Mouse (Mus musculus): ENCODE results near the gene Dgat2. TPM values are rescaled to one million over a fixed set of nuclear protein-coding genes. Genes with fewer than 3 reads are reported as not detected.

Gene Dgat2
- polyA plus RNA-seq, 1 experiment from 2014 or later: 20.3 TPM

- Histone ChIP-seq H3K9me3 (ENCODE audit: control insufficient read depth, low read depth, low read length) (no peaks in the 10 kb centered on the region), H3K27me3 (ENCODE audit: control insufficient read depth, insufficient read depth, low read length) (no peaks in the 10 kb centered on the region), H3K4me2 (replicated peaks; ENCODE audit: low read depth, low read length) (no peak overlapping the region), H3K9ac (replicated peaks; ENCODE audit: low read depth, low read length) (no peak overlapping the region), H3K4me1 (ENCODE audit: control insufficient read depth, insufficient read depth, low read length) (peaks cover 13% of the 10 kb centered on the region), H3K4me3 (ENCODE audit: low read depth, low read length) (no peak overlapping the region), H3K27ac (ENCODE audit: low read length) (no peak overlapping the region), H3K36me3 (ENCODE audit: control insufficient read depth, insufficient read depth, low read length) (no peaks in the 10 kb centered on the region)
- no peak for ATAC-seq (ENCODE audit: insufficient number of reproducible peaks, insufficient read depth, low FRiP score, low read depth)
- 99% methylated on average over 4 of the region's 4 CpGs for WGBS
Observed at GRCm38 (mm10) chr7:99137541-99137940, 45.0 kb downstream of the Dgat2 start.

GRCm38 (mm10) chr7:99136789-99137188 is 45.7 kb downstream of the Dgat2 start:
- WGBS: 46% methylated on average over 6 of the region's 6 CpGs
- H3K4me2 ChIP-seq (replicated peaks; ENCODE audit: low read depth, low read length): no peak overlapping the region

DNA sequence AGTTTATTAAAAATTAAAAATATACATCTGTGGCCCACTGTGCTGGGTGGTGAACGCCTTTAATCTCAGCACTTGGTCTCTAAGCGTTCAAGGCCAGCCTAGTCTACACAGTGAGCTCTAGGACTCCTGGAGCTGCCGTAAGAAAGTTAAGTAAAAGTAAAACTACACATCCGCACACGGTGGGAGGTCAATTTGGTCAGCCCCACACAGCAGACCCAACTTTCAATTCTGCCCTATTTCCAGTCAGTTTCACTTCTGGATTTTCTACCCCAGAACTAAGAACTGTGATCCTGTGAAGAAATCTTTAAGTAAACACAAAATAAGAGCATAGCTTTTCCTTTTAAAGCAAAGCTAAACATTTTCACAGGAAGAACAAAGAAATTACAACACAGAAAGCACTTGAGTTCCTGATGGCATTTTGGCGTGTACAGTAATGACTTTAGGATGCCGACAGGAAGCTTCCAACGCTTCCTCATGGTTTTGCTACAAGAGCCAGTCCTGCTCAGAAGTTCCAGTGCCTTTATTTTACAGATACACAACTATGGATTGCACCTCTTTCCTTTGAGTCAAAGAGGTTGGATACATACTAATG is 48.6 kb downstream of the Dgat2 start:
- no peak overlapping the region for H3K4me2 ChIP-seq (replicated peaks; ENCODE audit: low read depth, low read length)
- peaks cover 24% of the 10 kb centered on the region for H3K4me1 ChIP-seq (ENCODE audit: control insufficient read depth, insufficient read depth, low read length)
- ATAC-seq (ENCODE audit: insufficient number of reproducible peaks, insufficient read depth, low FRiP score, low read depth): no peak
- no peaks in the 10 kb centered on the region for H3K27me3 ChIP-seq (ENCODE audit: control insufficient read depth, insufficient read depth, low read length)
- H3K9ac ChIP-seq (replicated peaks; ENCODE audit: low read depth, low read length): no peak overlapping the region
- no peak overlapping the region for H3K4me3 ChIP-seq (ENCODE audit: low read depth, low read length)
- 65% methylated on average over 8 of the region's 8 CpGs for WGBS
- no peaks in the 10 kb centered on the region for H3K36me3 ChIP-seq (ENCODE audit: control insufficient read depth, insufficient read depth, low read length)
- no peaks in the 10 kb centered on the region for H3K9me3 ChIP-seq (ENCODE audit: control insufficient read depth, low read depth, low read length)
- H3K27ac ChIP-seq (ENCODE audit: low read length): peak overlapping the region; percentile 33; the same call in 1 of the 2 replicates

More at GRCm38 (mm10) chr7:99136789-99137188, 45.7 kb downstream of the Dgat2 start:
- Histone ChIP-seq H3K27me3 (ENCODE audit: control insufficient read depth, insufficient read depth, low read length) (no peaks in the 10 kb centered on the region), H3K27ac (ENCODE audit: low read length) (no peak overlapping the region), H3K36me3 (ENCODE audit: control insufficient read depth, insufficient read depth, low read length) (no peaks in the 10 kb centered on the region), H3K9me3 (ENCODE audit: control insufficient read depth, low read depth, low read length) (no peaks in the 10 kb centered on the region), H3K4me1 (ENCODE audit: control insufficient read depth, insufficient read depth, low read length) (peaks cover 19% of the 10 kb centered on the region), H3K9ac (replicated peaks; ENCODE audit: low read depth, low read length) (no peak overlapping the region), H3K4me3 (ENCODE audit: low read depth, low read length) (no peak overlapping the region)
- ATAC-seq (ENCODE audit: insufficient number of reproducible peaks, insufficient read depth, low FRiP score, low read depth): no peak

DNA sequence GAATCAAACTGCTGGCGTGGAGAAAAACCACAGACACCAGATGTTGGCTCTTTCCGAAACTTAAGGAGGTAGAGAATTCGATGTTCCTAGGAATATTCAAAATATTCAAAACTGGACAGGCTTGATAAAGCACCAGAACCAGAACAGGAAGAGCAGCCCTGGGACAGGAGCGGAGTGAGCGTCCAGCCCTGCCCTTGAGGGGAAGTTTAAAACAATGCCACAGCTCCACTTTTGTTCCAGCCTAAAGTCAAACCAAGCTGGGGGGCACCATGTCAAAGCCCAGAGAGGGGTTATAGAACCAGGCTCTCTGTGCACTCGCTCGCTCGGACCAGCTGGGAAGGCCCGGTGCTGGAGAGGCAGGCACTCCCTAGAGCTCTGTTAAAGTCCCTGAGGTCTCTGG is 49.9 kb downstream of the Dgat2 start:
- WGBS: 67% methylated on average over 9 of the region's 9 CpGs
- Histone ChIP-seq H3K4me1 (ENCODE audit: control insufficient read depth, insufficient read depth, low read length) (peaks cover 37% of the 10 kb centered on the region), H3K27me3 (ENCODE audit: control insufficient read depth, insufficient read depth, low read length) (no peaks in the 10 kb centered on the region), H3K27ac (ENCODE audit: low read length) (peak overlapping the region; percentile 76; the same call in 1 of the 2 replicates), H3K9me3 (ENCODE audit: control insufficient read depth, low read depth, low read length) (no peaks in the 10 kb centered on the region), H3K4me3 (ENCODE audit: low read depth, low read length) (no peak overlapping the region), H3K36me3 (ENCODE audit: control insufficient read depth, insufficient read depth, low read length) (no peaks in the 10 kb centered on the region), H3K4me2 (replicated peaks; ENCODE audit: low read depth, low read length) (peak overlapping the region; percentile 14; the same call in 1 of the 2 replicates), H3K9ac (replicated peaks; ENCODE audit: low read depth, low read length) (no peak overlapping the region)
- ATAC-seq (ENCODE audit: insufficient number of reproducible peaks, insufficient read depth, low FRiP score, low read depth): no peak

GRCm38 (mm10) chr7:99131819-99132353 is 50.6 kb downstream of the Dgat2 start:
- Histone ChIP-seq H3K4me2 (replicated peaks; ENCODE audit: low read depth, low read length) (peak overlapping the region; percentile 14; the same call in 1 of the 2 replicates), H3K36me3 (ENCODE audit: control insufficient read depth, insufficient read depth, low read length) (no peaks in the 10 kb centered on the region), H3K27me3 (ENCODE audit: control insufficient read depth, insufficient read depth, low read length) (no peaks in the 10 kb centered on the region), H3K4me3 (ENCODE audit: low read depth, low read length) (no peak overlapping the region), H3K9me3 (ENCODE audit: control insufficient read depth, low read depth, low read length) (no peaks in the 10 kb centered on the region), H3K4me1 (ENCODE audit: control insufficient read depth, insufficient read depth, low read length) (peaks cover 44% of the 10 kb centered on the region), H3K27ac (ENCODE audit: low read length) (peak overlapping the region; percentile 76; the same call in 1 of the 2 replicates), H3K9ac (replicated peaks; ENCODE audit: low read depth, low read length) (no peak overlapping the region)
- no peak for ATAC-seq (ENCODE audit: insufficient number of reproducible peaks, insufficient read depth, low FRiP score, low read depth)
- WGBS: 25% methylated on average over 6 of the region's 6 CpGs

DNA sequence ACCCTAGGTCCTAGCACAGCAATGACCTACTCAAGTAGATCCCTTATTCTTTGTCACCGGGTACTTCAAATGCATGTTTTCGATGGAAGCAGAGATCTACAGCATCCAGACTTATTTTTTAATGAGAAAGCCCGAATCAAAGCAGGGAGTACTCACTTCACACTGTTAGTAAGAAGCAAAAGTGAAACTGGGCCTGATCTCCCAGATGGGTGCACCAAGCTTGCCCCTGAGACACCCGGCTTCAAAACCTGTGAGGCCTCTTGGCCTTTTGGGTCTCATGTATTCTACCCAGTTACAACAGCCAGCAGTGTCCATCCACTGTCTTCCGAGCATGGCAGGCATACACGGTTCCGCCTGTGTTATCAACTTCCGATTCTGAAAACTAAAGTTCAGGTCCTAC is 53.6 kb downstream of the Dgat2 start:
- H3K4me3 ChIP-seq (ENCODE audit: low read depth, low read length): no peak overlapping the region
- 91% methylated on average over 8 of the region's 8 CpGs for WGBS
- no peak overlapping the region for H3K9ac ChIP-seq (replicated peaks; ENCODE audit: low read depth, low read length)
- peaks cover 10% of the 10 kb centered on the region; the same call in 1 of the 2 replicates for H3K9me3 ChIP-seq (ENCODE audit: control insufficient read depth, low read depth, low read length)
- ATAC-seq (ENCODE audit: insufficient number of reproducible peaks, insufficient read depth, low FRiP score, low read depth): no peak
- no peaks in the 10 kb centered on the region for H3K36me3 ChIP-seq (ENCODE audit: control insufficient read depth, insufficient read depth, low read length)
- no peaks in the 10 kb centered on the region for H3K27me3 ChIP-seq (ENCODE audit: control insufficient read depth, insufficient read depth, low read length)
- peak overlapping the region; percentile 52; the same call in 1 of the 2 replicates for H3K27ac ChIP-seq (ENCODE audit: low read length)
- no peak overlapping the region for H3K4me2 ChIP-seq (replicated peaks; ENCODE audit: low read depth, low read length)
- H3K4me1 ChIP-seq (ENCODE audit: control insufficient read depth, insufficient read depth, low read length): peaks cover 45% of the 10 kb centered on the region

DNA sequence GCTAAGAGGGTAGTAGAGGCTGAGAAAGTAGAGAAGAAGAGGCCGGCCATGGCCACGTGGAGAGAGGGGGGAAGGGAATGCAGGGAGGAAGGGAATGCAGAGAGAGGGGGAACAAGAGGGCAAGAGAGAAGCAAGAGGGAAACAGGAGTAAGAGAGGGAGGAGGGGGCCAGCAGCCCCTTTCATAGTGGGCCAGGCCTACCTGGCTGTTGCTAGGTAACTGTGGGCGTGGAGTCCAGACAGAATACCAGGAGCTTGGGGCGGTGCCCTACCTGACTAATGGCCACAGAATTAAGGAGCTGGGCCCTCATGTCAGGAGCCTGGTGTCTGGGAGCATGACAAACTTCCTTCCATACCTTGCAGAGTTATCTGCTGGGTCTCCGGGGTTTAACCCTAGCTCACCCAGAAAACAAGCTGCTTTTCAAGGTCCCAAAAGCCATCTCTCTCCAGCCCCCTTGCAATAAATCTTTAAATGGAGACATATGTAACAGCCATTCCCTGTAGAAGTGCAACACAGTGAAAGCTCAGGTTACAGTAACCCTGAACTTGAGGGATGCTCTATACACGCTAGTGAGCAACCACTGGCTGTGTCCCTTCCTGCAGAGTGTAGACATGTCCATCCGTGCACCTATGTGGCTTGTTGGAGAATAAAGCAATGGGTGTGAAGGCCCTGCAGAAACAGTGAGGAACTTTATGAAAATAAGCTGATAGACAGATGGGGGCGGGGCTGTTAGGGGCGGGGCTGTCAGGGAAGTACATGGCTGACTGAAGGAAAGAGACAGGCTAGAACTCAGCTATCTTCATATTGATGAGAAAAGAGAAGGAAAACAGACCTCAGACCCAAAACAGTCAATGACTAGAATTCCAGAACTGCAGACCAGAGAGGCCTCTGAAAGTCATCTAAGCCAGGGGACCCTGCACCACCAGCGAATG is 54.2 kb downstream of the Dgat2 start:
- Histone ChIP-seq H3K4me1 (ENCODE audit: control insufficient read depth, insufficient read depth, low read length) (peaks cover 45% of the 10 kb centered on the region), H3K9me3 (ENCODE audit: control insufficient read depth, low read depth, low read length) (peaks cover 10% of the 10 kb centered on the region; the same call in 1 of the 2 replicates), H3K36me3 (ENCODE audit: control insufficient read depth, insufficient read depth, low read length) (no peaks in the 10 kb centered on the region), H3K27ac (ENCODE audit: low read length) (peak overlapping the region; percentile 52; the same call in 1 of the 2 replicates), H3K4me3 (ENCODE audit: low read depth, low read length) (no peak overlapping the region), H3K27me3 (ENCODE audit: control insufficient read depth, insufficient read depth, low read length) (no peaks in the 10 kb centered on the region), H3K9ac (replicated peaks; ENCODE audit: low read depth, low read length) (no peak overlapping the region), H3K4me2 (replicated peaks; ENCODE audit: low read depth, low read length) (no peak overlapping the region)
- ATAC-seq (ENCODE audit: insufficient number of reproducible peaks, insufficient read depth, low FRiP score, low read depth): peak; percentile 61; the same call in 1 of the 2 replicates
- 29% methylated on average over 10 of the region's 10 CpGs for WGBS

- ATAC-seq (ENCODE audit: insufficient number of reproducible peaks, insufficient read depth, low FRiP score, low read depth): no peak
Observed at GRCm38 (mm10) chr7:99126057-99126456, 56.5 kb downstream of the Dgat2 start.

More at GRCm38 (mm10) chr7:99126057-99126456, 56.5 kb downstream of the Dgat2 start:
- peaks cover 10% of the 10 kb centered on the region; the same call in 1 of the 2 replicates for H3K9me3 ChIP-seq (ENCODE audit: control insufficient read depth, low read depth, low read length)
- H3K27me3 ChIP-seq (ENCODE audit: control insufficient read depth, insufficient read depth, low read length): no peaks in the 10 kb centered on the region
- H3K36me3 ChIP-seq (ENCODE audit: control insufficient read depth, insufficient read depth, low read length): no peaks in the 10 kb centered on the region
- H3K4me2 ChIP-seq (replicated peaks; ENCODE audit: low read depth, low read length): no peak overlapping the region
- no peak overlapping the region for H3K4me3 ChIP-seq (ENCODE audit: low read depth, low read length)
- no peak overlapping the region for H3K27ac ChIP-seq (ENCODE audit: low read length)
- no peak overlapping the region for H3K9ac ChIP-seq (replicated peaks; ENCODE audit: low read depth, low read length)
- H3K4me1 ChIP-seq (ENCODE audit: control insufficient read depth, insufficient read depth, low read length): peaks cover 33% of the 10 kb centered on the region
- 64% methylated on average over 8 of the region's 8 CpGs for WGBS

Measured in stomach, embryonic 14.5 days (tissue).